Mouse (Mus musculus): Measurements from ENCODE around the gene Cacna1c.

- TF ChIP-seq CTCF (IDR thresholded peaks at IDR 0.05) (no peak), EP300 (IDR thresholded peaks at IDR 0.05) (no peak)
These were observed 345.1 kb downstream of the Cacna1c start for GRCm38 (mm10) chr6:118851086-118851485.

Data from lung, postnatal 0 days (tissue).